ENCODE assay signal across 8 mouse cellular contexts in the genomic region with DNA sequence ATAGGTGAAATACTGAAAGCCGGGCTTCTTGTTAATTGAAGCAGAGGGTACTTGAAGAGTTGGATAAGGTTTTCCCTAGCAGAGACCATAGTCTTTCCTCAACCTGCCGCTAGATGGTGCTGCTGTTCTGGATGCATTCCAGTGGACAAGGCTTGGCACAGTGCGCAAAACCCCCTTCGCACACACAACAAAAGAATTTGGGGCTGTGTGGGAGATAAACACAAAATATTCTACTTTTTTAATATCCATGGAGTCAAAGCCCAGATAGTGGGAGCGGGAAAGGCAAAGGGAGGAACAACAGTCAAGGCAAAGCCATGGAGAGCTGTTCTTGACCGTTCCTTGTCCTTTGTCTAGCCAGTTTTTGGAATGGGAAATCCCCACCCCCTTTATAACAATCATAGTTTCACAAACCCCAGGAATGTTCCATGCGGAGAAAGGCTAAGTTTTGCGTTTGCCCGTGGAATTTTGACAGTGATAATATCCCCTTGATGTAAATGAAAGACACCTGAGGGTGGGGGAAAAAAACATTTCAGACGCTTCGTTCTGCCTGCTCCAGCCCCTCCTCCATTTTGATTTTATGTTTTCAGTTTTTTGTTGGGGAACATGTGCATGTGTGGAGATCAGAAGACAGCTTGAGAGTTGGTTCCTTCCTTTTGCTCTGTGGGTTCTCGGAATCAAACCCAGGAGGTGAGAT. TPM values are rescaled to one million over a fixed set of nuclear protein-coding genes. Genes with fewer than 3 reads are reported as not detected.
DNase-seq lines count a peak whose midpoint lies in the region; ATAC-seq and TF ChIP-seq lines count a peak whose summit lies in the region.

No protein-coding gene starts in this region.

- H3K36me3 ChIP-seq in ES-E14 (ENCODE audit: control insufficient read depth, insufficient read depth, low read length, poor library complexity, severe bottlenecking) = peaks cover 17% of the 10 kb centered on the region
- H3K36me3 ChIP-seq in forebrain, postnatal 0 days (ENCODE audit: insufficient read depth) = peaks cover 9% of the 10 kb centered on the region; the same call in 1 of the 2 replicates
- peaks cover 10% of the 10 kb centered on the region for H3K36me3 ChIP-seq in lung, embryonic 16.5 days (ENCODE audit: control insufficient read depth, insufficient read depth, low read length)

- H3K4me3 ChIP-seq in ES-E14 (ENCODE audit: insufficient read depth in 1 of 2, low read depth in 1 of 2, low read length in 2 of 2, poor library complexity in 1 of 2, severe bottlenecking in 1 of 2) = peak overlapping the region; percentile 93 to 98
- no peak overlapping the region for H3K4me3 ChIP-seq in cerebellum, adult 2 months (replicated peaks; ENCODE audit: insufficient read depth, low read depth, low read length)
- peak overlapping the region; percentile 74 for H3K4me3 ChIP-seq in forebrain, postnatal 0 days (ENCODE audit: low read depth, low read length)
- H3K4me3 ChIP-seq in lung, embryonic 16.5 days (ENCODE audit: low read length) = peak overlapping the region; percentile 88

- WGBS in cerebellum, adult 2 months = 10% methylated on average over 12 of the region's 12 CpGs
- 8% methylated on average over 12 of the region's 12 CpGs for WGBS in forebrain, postnatal 0 days
- WGBS in lung, embryonic 16.5 days = 11% methylated on average over 12 of the region's 12 CpGs

- ATAC-seq in forebrain, postnatal 0 days = peak; percentile 30
- ATAC-seq in hematopoietic stem cell, adult 5-6 weeks (replicated peaks in 1 of 2; ENCODE audit: insufficient read depth in 1 of 2, low FRiP score in 2 of 2, low TSS enrichment in 1 of 2, low read depth in 1 of 2, poor library complexity in 2 of 2, severe bottlenecking in 2 of 2) = peak; percentile 38 to 47; a peak in 2 of 4 replicates
- ATAC-seq in lung, embryonic 16.5 days (ENCODE audit: low read depth) = peak; percentile 46

- peak; percentile 93 for DNase-seq in ES-E14 (ENCODE audit: low read depth, low spot score)
- peak; percentile 86 to 93 for DNase-seq in cerebellum, adult 2 months
- peak; percentile 96 for DNase-seq in forebrain, postnatal 0 days
- peak; percentile 92 for DNase-seq in layer of hippocampus, adult 9-10 months (ENCODE audit: low spot score)
- peak; percentile 94 for DNase-seq in ovary, postnatal 14 days (ENCODE audit: low spot score)
- peak; percentile 75 to 90 for DNase-seq in thymus, postnatal 10 days (ENCODE audit: low spot score in 2 of 2)

- peak overlapping the region; percentile 82 for H3K4me2 ChIP-seq in forebrain, postnatal 0 days (ENCODE audit: low read depth)
- H3K4me2 ChIP-seq in lung, embryonic 16.5 days (ENCODE audit: low read depth, low read length) = peak overlapping the region; percentile 78

- H3K27me3 ChIP-seq in cerebellum, adult 2 months (ENCODE audit: control insufficient read depth, insufficient read depth, low read length) = no peaks in the 10 kb centered on the region
- no peaks in the 10 kb centered on the region for H3K27me3 ChIP-seq in forebrain, postnatal 0 days (ENCODE audit: insufficient read depth, low read length)
- no peaks in the 10 kb centered on the region for H3K27me3 ChIP-seq in lung, embryonic 16.5 days (ENCODE audit: control insufficient read depth, insufficient read depth, low read depth, low read length)

- no peak for TF ChIP-seq POLR2A in cerebellum, adult 2 months (IDR thresholded peaks at IDR 0.05; ENCODE audit: borderline replicate concordance, insufficient read depth, low read length)

- in situ Hi-C loops in ES-E14 (cut with MboI; ENCODE audit: low sequenced_read_pairs in 2 of 2, unreplicated experiment in 2 of 2) = no loop called here

- peak overlapping the region; percentile 76; the same call in 1 of the 2 replicates for H3K9ac ChIP-seq in ES-E14 (ENCODE audit: insufficient read depth, low read depth, low read length, poor library complexity, severe bottlenecking)
- H3K9ac ChIP-seq in forebrain, postnatal 0 days = 0 out of 2 replicates have a peak overlapping the region, but pooled peaks have one; percentile 43
- H3K9ac ChIP-seq in lung, embryonic 16.5 days (ENCODE audit: low read length) = peak overlapping the region; percentile 66

- H3K9me3 ChIP-seq in ES-E14 (ENCODE audit: control insufficient read depth, insufficient read depth, low read depth, low read length) = no peaks in the 10 kb centered on the region
- H3K9me3 ChIP-seq in forebrain, postnatal 0 days (ENCODE audit: low read length) = no peaks in the 10 kb centered on the region
- no peaks in the 10 kb centered on the region for H3K9me3 ChIP-seq in lung, embryonic 16.5 days (ENCODE audit: control insufficient read depth, low read length)

- peaks cover 2 to 28% of the 10 kb centered on the region in 2 experiments for H3K4me1 ChIP-seq in ES-E14 (ENCODE audit: control insufficient read depth in 2 of 2, insufficient read depth in 2 of 2, low read length in 2 of 2, poor library complexity in 1 of 2)
- peaks cover 36% of the 10 kb centered on the region for H3K4me1 ChIP-seq in cerebellum, adult 2 months (ENCODE audit: control insufficient read depth, insufficient read depth, low read length)
- peaks cover 14% of the 10 kb centered on the region for H3K4me1 ChIP-seq in forebrain, postnatal 0 days (ENCODE audit: insufficient read depth)
- H3K4me1 ChIP-seq in lung, embryonic 16.5 days (replicated peaks; ENCODE audit: control insufficient read depth, insufficient read depth, low read length) = peaks cover 48% of the 10 kb centered on the region

- peak; percentile 93 for TF ChIP-seq CTCF in cerebellum, adult 2 months (IDR thresholded peaks at IDR 0.05; ENCODE audit: borderline replicate concordance, insufficient read depth, low read depth, low read length)
- peak; percentile 96 for TF ChIP-seq CTCF in forebrain, postnatal 0 days (IDR thresholded peaks at IDR 0.05; ENCODE audit: low read depth)

- H3K27ac ChIP-seq in ES-E14 (ENCODE audit: insufficient read depth, low read depth, low read length, poor library complexity, severe bottlenecking) = peak overlapping the region; percentile 56; the same call in 1 of the 2 replicates
- peak overlapping the region; percentile 73; the same call in 1 of the 2 replicates for H3K27ac ChIP-seq in cerebellum, adult 2 months (ENCODE audit: insufficient read depth, low read length)
- peak overlapping the region; percentile 84 for H3K27ac ChIP-seq in forebrain, postnatal 0 days (ENCODE audit: low read depth, low read length)
- H3K27ac ChIP-seq in lung, embryonic 16.5 days (ENCODE audit: low read length) = peak overlapping the region; percentile 97

TF ChIP-seq in ES-E14, 5 proteins besides CTCF, POLR2A, EP300 and RAD21:
- TF ChIP-seq MAFK (IDR thresholded peaks at IDR 0.05; ENCODE audit: insufficient read depth, low read depth, low read length) (no peak), ZNF384 (IDR thresholded peaks at IDR 0.05; ENCODE audit: low read depth, low read length) (no peak), HCFC1 (IDR thresholded peaks at IDR 0.05; ENCODE audit: borderline replicate concordance, insufficient read depth, low read length) (peak; percentile 43; the same call in 1 of the 2 replicates), ZC3H11A (IDR thresholded peaks at IDR 0.05; ENCODE audit: borderline replicate concordance, low read depth, low read length) (peak; percentile 81; the same call in 1 of the 2 replicates), CHD2 (IDR thresholded peaks at IDR 0.05; ENCODE audit: low read depth, low read length) (no peak)

RNA-seq across cellular contexts. Expression of gene Senp3, which starts 1.1 kb away (rescaled TPM):
- total RNA-seq in ES-E14 (2012; rRNA removed) = 265 and 282 TPM in 2 replicates
- 110 and 152 TPM in 2 replicates for polyA plus RNA-seq in cerebellum, adult 2 months (2012; rRNA removed)
- total RNA-seq in forebrain, postnatal 0 days (2014; rRNA removed) = 79.2 and 82.4 TPM in 2 replicates
- 60.6 and 77.6 TPM in 2 replicates for polyA plus RNA-seq in forebrain, postnatal 0 days (2015; fragmentation: Nextera tagmentation; extraction: Ambion mirVana)
- total RNA-seq in hematopoietic stem cell, adult 5-6 weeks (2017) = 99.1 and 105 TPM in 2 replicates
- 69.3 and 70.6 TPM in 2 replicates for polyA plus RNA-seq in lung, embryonic 16.5 days (2015; fragmentation: Nextera tagmentation; extraction: Ambion mirVana)

RNA-seq across cellular contexts. Expression of gene Tnfsf13, which starts 2.6 kb away (rescaled TPM):
- total RNA-seq in ES-E14 (2012; rRNA removed) = 8.6 and 11.7 TPM in 2 replicates
- 4.8 and 4.9 TPM in 2 replicates for polyA plus RNA-seq in cerebellum, adult 2 months (2012; rRNA removed)
- 1.3 TPM in 1 of 2 replicates, not detected in the other for total RNA-seq in forebrain, postnatal 0 days (2014; rRNA removed)
- 0.48 and 0.61 TPM in 2 replicates for polyA plus RNA-seq in forebrain, postnatal 0 days (2015; fragmentation: Nextera tagmentation; extraction: Ambion mirVana)
- total RNA-seq in hematopoietic stem cell, adult 5-6 weeks (2017) = 13.9 and 15.9 TPM in 2 replicates
- polyA plus RNA-seq in lung, embryonic 16.5 days (2015; fragmentation: Nextera tagmentation; extraction: Ambion mirVana) = 0.89 and 1.2 TPM in 2 replicates

RNA-seq across cellular contexts. Expression of gene Eif4a1, which starts 10.8 kb away (rescaled TPM):
- total RNA-seq in ES-E14 (2012; rRNA removed) = 1,512 and 1,948 TPM in 2 replicates
- polyA plus RNA-seq in cerebellum, adult 2 months (2012; rRNA removed) = 316 and 321 TPM in 2 replicates
- 1,003 and 1,045 TPM in 2 replicates for total RNA-seq in forebrain, postnatal 0 days (2014; rRNA removed)
- polyA plus RNA-seq in forebrain, postnatal 0 days (2015; fragmentation: Nextera tagmentation; extraction: Ambion mirVana) = 614 and 772 TPM in 2 replicates
- total RNA-seq in hematopoietic stem cell, adult 5-6 weeks (2017) = 838 and 888 TPM in 2 replicates
- 539 and 624 TPM in 2 replicates for polyA plus RNA-seq in lung, embryonic 16.5 days (2015; fragmentation: Nextera tagmentation; extraction: Ambion mirVana)

RNA-seq across cellular contexts. Expression of gene Tnfsf12, which starts 12.7 kb away (rescaled TPM):
- 8.7 and 16.1 TPM in 2 replicates for total RNA-seq in ES-E14 (2012; rRNA removed)
- 31.2 and 35.3 TPM in 2 replicates for polyA plus RNA-seq in cerebellum, adult 2 months (2012; rRNA removed)
- total RNA-seq in forebrain, postnatal 0 days (2014; rRNA removed) = 3.3 and 6.7 TPM in 2 replicates
- polyA plus RNA-seq in forebrain, postnatal 0 days (2015; fragmentation: Nextera tagmentation; extraction: Ambion mirVana) = 4.3 and 7.4 TPM in 2 replicates
- 1.4 and 3.3 TPM in 2 replicates for total RNA-seq in hematopoietic stem cell, adult 5-6 weeks (2017)
- 10.6 and 12.8 TPM in 2 replicates for polyA plus RNA-seq in lung, embryonic 16.5 days (2015; fragmentation: Nextera tagmentation; extraction: Ambion mirVana)

RNA-seq across cellular contexts. Expression of gene Tnfsfm13, which starts 12.9 kb away (rescaled TPM):
- total RNA-seq in ES-E14 (2012; rRNA removed) = 13.7 and 19.9 TPM in 2 replicates
- polyA plus RNA-seq in cerebellum, adult 2 months (2012; rRNA removed) = 3.3 and 4.2 TPM in 2 replicates
- total RNA-seq in forebrain, postnatal 0 days (2014; rRNA removed) = 0.95 and 4.4 TPM in 2 replicates
- 1.4 and 2.1 TPM in 2 replicates for polyA plus RNA-seq in forebrain, postnatal 0 days (2015; fragmentation: Nextera tagmentation; extraction: Ambion mirVana)
- 1.5 and 2.9 TPM in 2 replicates for total RNA-seq in hematopoietic stem cell, adult 5-6 weeks (2017)
- 5.0 and 5.4 TPM in 2 replicates for polyA plus RNA-seq in lung, embryonic 16.5 days (2015; fragmentation: Nextera tagmentation; extraction: Ambion mirVana)
